Mouse (Mus musculus) kidney, embryonic 14.5 days (tissue): ENCODE data around the gene Slc44a3. TPM values are rescaled to one million over a fixed set of nuclear protein-coding genes. Genes with fewer than 3 reads are reported as not detected.

Experiments
- ATAC-seq: fragments of 200-750 bp; cut with Nextera tagmentation; 2 replicates; pipeline ENCODE4 v1.8.0; 2017; ENCODE audit warnings: moderate number of reproducible peaks, mild to moderate bottlenecking, moderate TSS enrichment, moderate library complexity; ENCODE audit not compliant: low FRiP score, low TSS enrichment
- H3K27ac ChIP-seq: fragments of 300-500 bp; sonication (generic); 2 replicates; pipeline ENCODE4 v1.5.1; 2014; ENCODE audit warnings: low read depth, mild to moderate bottlenecking, low read length, moderate library complexity, mixed read lengths
- H3K27me3 ChIP-seq: fragments of 300-500 bp; sonication (generic); 2 replicates; pipeline ENCODE4 v1.6.1; 2014; ENCODE audit warnings: mild to moderate bottlenecking, low read length; ENCODE audit not compliant: control insufficient read depth, insufficient read depth
- H3K36me3 ChIP-seq: fragments of 300-500 bp; sonication (generic); 2 replicates; pipeline ENCODE4 v1.6.1; 2014; ENCODE audit warnings: low read length, mixed read lengths; ENCODE audit not compliant: control insufficient read depth, insufficient read depth
- H3K4me1 ChIP-seq: fragments of 300-500 bp; sonication (generic); 2 replicates; pipeline ENCODE4 v1.6.1; 2014; ENCODE audit warnings: low read length, mixed read lengths; ENCODE audit not compliant: control insufficient read depth, insufficient read depth
- H3K4me2 ChIP-seq: fragments of 300-500 bp; sonication (generic); replicated peaks from 2 replicates; pipeline ENCODE4 v1.6.1; 2014; ENCODE audit warnings: low read depth, mild to moderate bottlenecking, low read length
- H3K4me3 ChIP-seq: fragments of 300-500 bp; sonication (generic); 2 replicates; pipeline ENCODE4 v1.5.1; 2014; ENCODE audit warnings: mild to moderate bottlenecking, low read length
- H3K9ac ChIP-seq: fragments of 300-500 bp; sonication (generic); 2 replicates; pipeline ENCODE4 v1.6.1; 2014; ENCODE audit warnings: low read depth, mild to moderate bottlenecking, low read length, moderate library complexity
- H3K9me3 ChIP-seq: fragments of 300-500 bp; sonication (generic); 2 replicates; pipeline ENCODE4 v1.6.1; 2016; ENCODE audit warnings: low read length; ENCODE audit not compliant: control insufficient read depth
- WGBS: fragments of 180-500 bp; shearing (Covaris S2); extraction: QIAGEN DNeasy Blood & Tissue Kit; methylation state at CpG from one replicate; pipeline ENCODE4 v1.1.7; 2014; 5-methylcytosine and 5-hydroxymethylcytosine counted together
- polyA plus RNA-seq: library from polyadenylated mRNA; unstranded; fragments of >200 nt; fragmentation: Nextera tagmentation; extraction: Ambion mirVana; gene quantifications from 2 replicates; pipeline ENCODE4 v1.2.1, GENCODE M21; 2014

The Slc44a3 gene
- polyA plus RNA-seq, 1 experiment from 2014 or later = 9.0 TPM

DNA sequence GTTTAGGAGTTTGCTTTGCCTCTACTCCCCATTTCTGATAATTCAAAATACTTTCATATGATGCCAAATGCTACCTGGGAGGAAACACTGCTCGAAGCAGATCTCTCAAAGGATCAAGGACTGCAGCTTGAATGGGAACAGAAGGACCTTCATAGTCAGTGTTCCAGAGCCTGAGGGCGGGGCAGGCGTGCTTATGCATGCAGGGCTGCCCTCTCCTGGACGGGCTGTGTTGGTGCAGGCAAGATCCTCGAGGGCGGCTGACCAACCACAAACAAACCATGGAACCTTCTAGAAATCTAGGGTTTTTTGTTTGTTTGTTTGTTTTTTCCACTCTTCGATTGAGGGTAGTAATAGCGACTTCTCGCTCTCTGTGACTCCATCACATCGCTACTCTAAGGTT lies 32.0 kb downstream of the Slc44a3 start:
- H3K36me3 ChIP-seq = no peaks in the 10 kb centered on the region
- no peak overlapping the region for H3K4me2 ChIP-seq
- H3K4me1 ChIP-seq = no peaks in the 10 kb centered on the region
- no peak overlapping the region for H3K9ac ChIP-seq
- WGBS = 56% methylated on average over 10 of the region's 10 CpGs
- no peaks in the 10 kb centered on the region for H3K27me3 ChIP-seq
- ATAC-seq = 0 out of 2 replicates have a peak, but pooled peaks have one; percentile 51
- no peak overlapping the region for H3K4me3 ChIP-seq
- no peak overlapping the region for H3K27ac ChIP-seq
- H3K9me3 ChIP-seq = no peaks in the 10 kb centered on the region

DNA sequence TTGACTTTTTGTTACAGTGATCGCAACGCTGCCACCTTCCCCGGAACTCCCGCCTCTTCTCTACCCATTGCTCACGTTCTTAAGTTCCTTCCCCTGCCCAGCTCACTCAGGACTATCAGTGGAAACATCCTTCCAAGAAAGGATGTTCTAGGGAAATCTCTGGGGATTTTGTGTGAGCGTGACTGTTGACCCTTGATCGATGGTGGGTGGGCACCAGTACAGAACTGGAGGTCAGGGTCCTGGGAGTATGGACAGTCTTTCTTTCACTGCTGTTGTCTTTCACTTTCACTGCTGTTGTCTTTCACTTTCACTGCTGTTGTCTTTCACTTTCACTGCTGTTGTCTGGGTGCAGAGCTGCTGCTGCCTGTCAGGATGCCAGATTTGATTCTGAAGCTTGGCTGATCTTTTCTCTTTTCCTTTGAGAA lies 38.2 kb downstream of the Slc44a3 start:
- Histone ChIP-seq H3K27me3 (no peaks in the 10 kb centered on the region), H3K4me1 (peaks cover 14% of the 10 kb centered on the region), H3K9ac (no peak overlapping the region), H3K9me3 (no peaks in the 10 kb centered on the region), H3K4me2 (no peak overlapping the region), H3K4me3 (no peak overlapping the region), H3K27ac (no peak overlapping the region), H3K36me3 (no peaks in the 10 kb centered on the region)
- WGBS = 78% methylated on average over 7 of the region's 7 CpGs
- ATAC-seq = no peak

DNA sequence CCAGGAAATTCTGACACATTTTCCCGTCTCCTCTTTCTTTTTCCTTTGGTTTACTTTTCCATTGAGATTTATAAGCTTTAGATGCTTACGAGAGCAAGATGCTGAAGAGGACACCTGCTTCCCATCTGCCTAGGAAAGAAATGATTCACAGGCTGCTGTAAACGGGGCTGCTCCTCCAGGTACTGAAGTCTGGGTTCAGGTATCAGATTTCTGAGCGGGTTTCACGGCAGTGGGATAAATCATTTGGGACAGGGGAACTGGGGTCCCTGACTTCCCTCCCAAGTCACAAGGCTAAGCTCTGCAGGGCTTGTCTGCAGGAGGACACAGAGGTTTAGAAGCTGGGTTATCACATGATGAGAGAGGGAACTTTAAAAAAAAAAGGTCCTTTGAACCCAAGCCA lies 40.2 kb downstream of the Slc44a3 start:
- peak; percentile 54; the same call in 1 of the 2 replicates for ATAC-seq
- Histone ChIP-seq H3K9me3 (no peaks in the 10 kb centered on the region), H3K4me2 (no peak overlapping the region), H3K27ac (no peak overlapping the region), H3K4me1 (peaks cover 14% of the 10 kb centered on the region), H3K4me3 (no peak overlapping the region), H3K36me3 (no peaks in the 10 kb centered on the region), H3K9ac (no peak overlapping the region), H3K27me3 (no peaks in the 10 kb centered on the region)
- WGBS = 24% methylated on average over 5 of the region's 5 CpGs

GRCm38 (mm10) chr3:121490941-121491340 lies 41.3 kb downstream of the Slc44a3 start:
- 30% methylated on average over 5 of the region's 5 CpGs for WGBS
- Histone ChIP-seq H3K27ac (no peak overlapping the region), H3K4me3 (no peak overlapping the region), H3K27me3 (no peaks in the 10 kb centered on the region), H3K4me1 (peaks cover 14% of the 10 kb centered on the region), H3K9ac (no peak overlapping the region), H3K4me2 (no peak overlapping the region), H3K9me3 (no peaks in the 10 kb centered on the region), H3K36me3 (no peaks in the 10 kb centered on the region)
- no peak for ATAC-seq

GRCm38 (mm10) chr3:121489462-121490118 lies 42.6 kb downstream of the Slc44a3 start:
- no peak overlapping the region for H3K27ac ChIP-seq
- WGBS = 71% methylated on average over 12 of the region's 12 CpGs
- ATAC-seq = no peak

GRCm38 (mm10) chr3:121485201-121485600 lies 47.0 kb downstream of the Slc44a3 start:
- no peaks in the 10 kb centered on the region for H3K36me3 ChIP-seq
- no peaks in the 10 kb centered on the region for H3K9me3 ChIP-seq
- H3K27me3 ChIP-seq = no peaks in the 10 kb centered on the region
- no peak overlapping the region for H3K27ac ChIP-seq
- 0 out of 2 replicates have a peak, but pooled peaks cover 21% of the 10 kb centered on the region for H3K4me1 ChIP-seq
- no peak for ATAC-seq
- H3K4me2 ChIP-seq = no peak overlapping the region
- H3K9ac ChIP-seq = no peak overlapping the region
- WGBS = 70% methylated on average over 2 of the region's 2 CpGs
- H3K4me3 ChIP-seq = no peak overlapping the region

More at GRCm38 (mm10) chr3:121489462-121490118, 42.6 kb downstream of the Slc44a3 start:
- H3K27me3 ChIP-seq = no peaks in the 10 kb centered on the region
- H3K9me3 ChIP-seq = no peaks in the 10 kb centered on the region
- H3K4me1 ChIP-seq = peaks cover 14% of the 10 kb centered on the region
- H3K4me2 ChIP-seq = no peak overlapping the region
- H3K9ac ChIP-seq = no peak overlapping the region
- no peaks in the 10 kb centered on the region for H3K36me3 ChIP-seq
- H3K4me3 ChIP-seq = no peak overlapping the region

DNA sequence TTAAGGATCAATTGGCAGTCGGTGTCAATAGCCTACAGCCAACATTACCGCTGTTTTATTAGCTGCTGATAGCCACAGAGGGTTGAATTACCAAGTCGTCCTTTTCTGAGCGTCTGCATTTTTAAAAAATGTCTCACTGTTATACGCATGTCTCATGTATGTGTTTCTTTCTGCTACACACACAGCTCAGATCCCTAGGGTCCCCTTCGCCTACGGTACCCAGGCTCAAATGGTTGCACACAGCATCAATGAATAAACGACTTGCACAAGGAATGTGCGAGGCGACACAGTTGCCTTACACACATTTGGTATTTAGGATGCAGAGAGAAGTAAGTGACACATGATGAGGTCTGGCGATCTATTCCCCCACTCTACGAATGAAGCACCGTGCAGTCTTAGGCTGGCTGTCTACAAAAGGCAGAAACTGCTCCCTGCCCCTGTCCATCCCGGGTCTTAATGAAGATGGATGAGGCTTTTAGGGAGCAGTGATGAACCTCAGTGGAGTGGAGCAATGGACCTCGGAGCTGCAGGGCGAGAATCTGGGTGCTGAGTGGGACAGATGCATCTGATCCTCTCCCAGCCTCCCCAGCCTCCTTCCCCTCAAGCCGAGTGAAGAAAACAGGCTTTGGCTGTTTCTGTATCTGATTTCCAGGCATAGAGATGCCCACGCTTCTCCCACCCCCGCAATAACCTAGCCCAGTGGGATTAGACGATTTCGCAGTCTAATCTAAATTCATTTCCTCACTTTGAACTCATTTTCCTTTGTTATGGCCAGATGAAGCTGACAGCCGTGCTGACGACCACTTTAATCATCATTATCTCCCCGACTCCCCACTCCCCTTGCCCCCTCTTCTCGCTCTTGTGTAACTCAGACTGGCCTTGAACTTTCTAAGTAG lies 48.7 kb downstream of the Slc44a3 start:
- Histone ChIP-seq H3K27me3 (no peaks in the 10 kb centered on the region), H3K9me3 (no peaks in the 10 kb centered on the region), H3K4me3 (no peak overlapping the region), H3K4me1 (0 out of 2 replicates have a peak, but pooled peaks cover 19% of the 10 kb centered on the region), H3K36me3 (no peaks in the 10 kb centered on the region), H3K27ac (no peak overlapping the region), H3K9ac (no peak overlapping the region; the same call in 1 of the 2 replicates), H3K4me2 (peak overlapping the region; percentile 19; the same call in 1 of the 2 replicates)
- WGBS = 22% methylated on average over 25 of the region's 25 CpGs
- ATAC-seq = no peak; the same call in 1 of the 2 replicates

DNA sequence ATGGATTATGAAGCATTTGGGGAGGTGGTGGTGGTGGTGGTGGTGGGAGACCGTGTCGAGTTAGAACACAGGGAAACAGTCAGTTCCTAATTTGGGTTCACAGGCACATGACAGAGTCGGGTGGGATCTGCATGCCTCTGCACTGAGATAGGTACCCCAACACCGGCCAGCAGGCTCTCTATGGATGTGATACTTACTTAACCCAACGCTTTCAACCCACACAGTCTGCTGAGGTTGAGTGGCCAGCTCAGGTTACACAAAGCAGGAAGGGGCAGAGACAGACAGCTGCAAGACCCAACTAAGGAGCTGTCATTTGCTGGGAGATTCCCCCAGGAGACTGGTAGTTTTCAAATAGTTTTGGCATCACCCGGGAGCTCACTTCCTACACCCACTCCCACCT lies 50.6 kb downstream of the Slc44a3 start:
- no peak overlapping the region for H3K4me2 ChIP-seq
- no peaks in the 10 kb centered on the region for H3K27me3 ChIP-seq
- H3K9ac ChIP-seq = no peak overlapping the region
- H3K27ac ChIP-seq = no peak overlapping the region
- peak; percentile 79 for ATAC-seq
- H3K4me1 ChIP-seq = 0 out of 2 replicates have a peak, but pooled peaks cover 19% of the 10 kb centered on the region
- no peaks in the 10 kb centered on the region for H3K9me3 ChIP-seq
- no peak overlapping the region for H3K4me3 ChIP-seq
- 17% methylated on average over 6 of the region's 6 CpGs for WGBS
- H3K36me3 ChIP-seq = no peaks in the 10 kb centered on the region
